Mouse (Mus musculus) liver, embryonic 16.5 days (tissue): ENCODE results near the gene Mrps5. TPM values are rescaled to one million over a fixed set of nuclear protein-coding genes. Genes with fewer than 3 reads are reported as not detected.
"Not testable (repeated sequence)": the region's sequence is repeated elsewhere in the genome, so short reads cannot be mapped to it uniquely, and the experiment has no call there.

ENCODE experiments used
- ATAC-seq: fragments of 200-750 bp; cut with Nextera tagmentation; 2 replicates; pipeline ENCODE4 v1.8.0; 2017; ENCODE audit warnings: low read depth, mild to moderate bottlenecking, moderate number of reproducible peaks, moderate library complexity
- H3K27ac ChIP-seq: fragments of 300-500 bp; sonication (generic); 2 replicates; pipeline ENCODE4 v1.5.1; 2014; ENCODE audit warnings: mild to moderate bottlenecking, low read length
- H3K27me3 ChIP-seq: fragments of 300-500 bp; sonication (generic); 2 replicates; pipeline ENCODE4 v1.6.1; 2014; ENCODE audit warnings: low read depth, low read length, mixed read lengths; ENCODE audit not compliant: control insufficient read depth, insufficient read depth
- H3K36me3 ChIP-seq: fragments of 300-500 bp; sonication (generic); 2 replicates; pipeline ENCODE4 v1.6.1; 2014; ENCODE audit warnings: mild to moderate bottlenecking; ENCODE audit not compliant: control insufficient read depth, insufficient read depth
- H3K4me1 ChIP-seq: fragments of 300-500 bp; sonication (generic); 2 replicates; pipeline ENCODE4 v1.6.1; 2014; ENCODE audit warnings: low read depth, low read length, mixed read lengths; ENCODE audit not compliant: control insufficient read depth
- H3K4me2 ChIP-seq: fragments of 300-500 bp; sonication (generic); 2 replicates; pipeline ENCODE4 v1.6.1; 2014; ENCODE audit warnings: low read depth, low read length, mixed read lengths
- H3K4me3 ChIP-seq: fragments of 300-500 bp; sonication (generic); 2 replicates; pipeline ENCODE4 v1.5.1; 2014; ENCODE audit warnings: low read depth, mild to moderate bottlenecking, low read length
- H3K9ac ChIP-seq: fragments of 300-500 bp; sonication (generic); 2 replicates; pipeline ENCODE4 v1.6.1; 2014; ENCODE audit warnings: low read depth, low read length
- H3K9me3 ChIP-seq: fragments of 300-500 bp; sonication (generic); replicated peaks from 2 replicates; pipeline ENCODE4 v1.6.1; 2016; ENCODE audit warnings: low read length; ENCODE audit not compliant: control insufficient read depth
- WGBS: fragments of 180-500 bp; shearing (Covaris S2); extraction: QIAGEN DNeasy Blood & Tissue Kit; methylation state at CpG from one replicate; pipeline ENCODE4 v1.1.7; 2014; ENCODE audit not compliant: insufficient replicate concordance; 5-methylcytosine and 5-hydroxymethylcytosine counted together
- polyA plus RNA-seq: library from polyadenylated mRNA; unstranded; fragments of >200 nt; fragmentation: Nextera tagmentation; extraction: Ambion mirVana; gene quantifications from 2 replicates; pipeline ENCODE4 v1.2.1, GENCODE M21; 2015

Gene Mrps5
- polyA plus RNA-seq, 1 experiment from 2014 or later, result 65.0 TPM

DNA sequence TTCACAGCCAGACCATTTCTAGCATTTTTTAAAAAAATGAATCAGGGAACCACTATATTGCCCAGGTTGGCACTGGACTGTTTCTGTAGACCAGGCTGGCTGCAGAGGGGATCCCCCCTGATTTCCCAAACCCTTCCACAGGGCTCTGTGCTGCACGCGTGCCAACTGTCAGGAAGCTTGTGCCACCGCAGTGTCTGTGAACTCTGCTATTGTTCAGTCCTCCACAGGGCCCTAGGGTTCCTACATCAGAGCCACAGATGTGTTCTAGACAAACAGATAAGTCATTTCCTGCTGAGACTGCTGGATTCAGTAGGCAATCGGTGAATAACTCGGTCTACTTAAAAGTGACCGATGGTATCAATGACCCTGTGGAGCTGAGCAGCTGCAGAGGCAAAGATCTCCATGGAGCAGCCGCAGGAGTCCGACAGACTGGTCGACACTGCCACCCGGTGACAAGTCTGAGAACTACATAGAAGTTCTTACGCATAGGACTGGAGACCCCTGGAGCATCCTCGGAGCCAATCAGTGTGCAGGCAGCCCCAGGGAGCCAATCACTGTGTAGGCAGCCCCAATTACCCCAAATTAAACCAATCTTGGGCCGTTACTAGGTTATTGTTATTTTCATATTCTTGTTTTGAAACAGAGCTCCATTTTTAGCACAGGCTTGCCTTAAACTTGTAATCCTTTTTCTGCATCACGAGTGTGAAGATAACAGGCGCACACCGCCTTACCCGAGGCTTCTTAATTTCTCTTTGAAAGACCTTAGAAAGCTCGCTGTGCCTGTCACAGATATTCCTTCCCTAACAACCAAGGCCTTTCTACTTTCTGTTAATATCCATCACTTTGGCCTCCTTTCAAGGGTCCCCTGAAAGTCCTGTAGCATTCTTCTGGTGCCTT lies 27.7 kb upstream of the Mrps5 start:
- H3K9me3 ChIP-seq, result no peaks in the 10 kb centered on the region
- H3K36me3 ChIP-seq, result no peaks in the 10 kb centered on the region
- no peak overlapping the region for H3K4me3 ChIP-seq
- 12% methylated on average over 18 of the region's 18 CpGs for WGBS
- no peak overlapping the region for H3K4me2 ChIP-seq
- no peak overlapping the region for H3K27ac ChIP-seq
- H3K9ac ChIP-seq, result no peak overlapping the region
- no peaks in the 10 kb centered on the region; the same call in 1 of the 2 replicates for H3K27me3 ChIP-seq
- ATAC-seq, result peak; percentile 50
- H3K4me1 ChIP-seq, result no peaks in the 10 kb centered on the region

DNA sequence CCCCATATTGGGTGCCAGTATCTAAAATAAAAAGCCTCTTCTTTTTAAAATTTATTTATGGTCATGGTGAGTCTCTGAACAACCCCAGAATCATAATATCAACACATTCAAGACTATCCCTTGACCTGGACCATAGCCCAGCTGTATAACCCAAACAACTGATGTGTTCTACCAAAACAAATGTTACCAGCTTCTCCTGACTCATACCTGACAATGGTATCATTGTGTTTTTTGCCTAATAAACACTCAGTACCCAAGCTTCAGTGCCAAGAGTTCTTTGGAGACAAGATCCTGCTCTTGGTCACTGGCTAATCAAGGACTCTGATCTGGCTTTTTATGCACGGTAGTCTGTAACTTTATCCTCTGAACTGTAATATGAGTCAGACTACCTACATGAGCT lies 13.7 kb upstream of the Mrps5 start:
- H3K36me3 ChIP-seq, result no peaks in the 10 kb centered on the region

GRCm38 (mm10) chr2:127584436-127584858 lies 2.6 kb upstream of the Mrps5 start:
- peak overlapping the region; percentile 72 for H3K4me3 ChIP-seq
- no peaks in the 10 kb centered on the region for H3K9me3 ChIP-seq
- peak overlapping the region; percentile 93 for H3K4me2 ChIP-seq
- H3K9ac ChIP-seq, result peak overlapping the region; percentile 74
- H3K36me3 ChIP-seq, result no peaks in the 10 kb centered on the region
- ATAC-seq, result peak; percentile 74
- peaks cover 29% of the 10 kb centered on the region for H3K4me1 ChIP-seq
- WGBS, result under 1% methylated on average over 24 of the region's 24 CpGs
- H3K27me3 ChIP-seq, result no peaks in the 10 kb centered on the region
- H3K27ac ChIP-seq, result no peak overlapping the region

More for the DNA sequence above, 13.7 kb upstream of the Mrps5 start:
- WGBS, result 55% methylated on average over 1 of the region's 1 CpGs
- ATAC-seq, result no peak
- H3K4me1 ChIP-seq, result no peaks in the 10 kb centered on the region
- no peak overlapping the region for H3K9ac ChIP-seq
- no peak overlapping the region for H3K27ac ChIP-seq
- H3K4me3 ChIP-seq, result no peak overlapping the region
- H3K9me3 ChIP-seq, result no peaks in the 10 kb centered on the region
- H3K4me2 ChIP-seq, result no peak overlapping the region
- H3K27me3 ChIP-seq, result no peaks in the 10 kb centered on the region

DNA sequence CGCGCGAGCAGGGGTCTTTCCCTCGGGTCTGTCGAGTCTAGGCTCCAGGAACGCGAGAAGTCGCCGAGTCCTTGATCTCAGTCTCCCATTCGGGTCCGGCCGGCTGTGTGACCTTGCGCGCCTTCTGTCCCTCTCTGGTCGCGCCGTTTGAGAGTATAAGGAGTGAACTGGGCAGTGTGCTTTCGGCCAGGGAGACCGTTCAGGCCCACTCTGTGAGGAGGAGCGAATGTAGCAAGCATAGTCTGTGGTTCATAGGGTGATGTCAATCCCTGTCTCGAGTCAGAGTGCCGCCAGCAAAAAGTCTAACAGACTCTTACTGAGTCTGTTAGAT lies 457 bp downstream of the Mrps5 start:
- no peak overlapping the region for H3K27ac ChIP-seq
- H3K36me3 ChIP-seq, result no peaks in the 10 kb centered on the region; the same call in 1 of the 2 replicates
- under 1% methylated on average over 22 of the region's 22 CpGs for WGBS
- H3K9me3 ChIP-seq, result no peaks in the 10 kb centered on the region
- peak overlapping the region; percentile 72 for H3K9ac ChIP-seq
- peaks cover 29% of the 10 kb centered on the region for H3K4me1 ChIP-seq
- ATAC-seq, result peak; percentile 17
- H3K4me2 ChIP-seq, result peak overlapping the region; percentile 81
- no peaks in the 10 kb centered on the region for H3K27me3 ChIP-seq
- H3K4me3 ChIP-seq, result peak overlapping the region; percentile 80

DNA sequence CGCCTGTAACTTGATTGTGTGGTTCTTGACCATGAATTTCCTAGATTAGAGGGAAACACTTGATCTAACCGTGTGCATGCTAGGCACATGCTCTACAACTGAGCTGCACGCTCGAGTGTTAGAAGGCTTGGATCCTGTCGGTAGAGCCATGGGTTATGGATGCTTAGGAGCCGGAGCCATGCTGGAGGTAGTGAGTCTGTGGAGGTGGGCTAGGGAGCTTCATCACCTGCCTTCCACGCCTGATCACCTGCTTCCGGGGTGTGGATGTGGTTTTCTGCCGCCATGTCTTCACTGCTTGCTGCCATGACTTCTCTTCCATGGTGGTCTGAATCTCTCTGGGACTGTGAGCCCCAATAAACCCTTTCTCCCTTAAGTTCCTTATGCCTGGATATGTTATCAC lies 1.9 kb downstream of the Mrps5 start:
- Histone ChIP-seq H3K4me3 (no peak overlapping the region), H3K4me2 (no peak overlapping the region), H3K36me3 (no peaks in the 10 kb centered on the region; the same call in 1 of the 2 replicates), H3K9ac (no peak overlapping the region), H3K4me1 (peaks cover 27% of the 10 kb centered on the region), H3K9me3 (no peaks in the 10 kb centered on the region), H3K27me3 (no peaks in the 10 kb centered on the region), H3K27ac (no peak overlapping the region)
- WGBS, result 72% methylated on average over 9 of the region's 9 CpGs
- no peak for ATAC-seq

- Histone ChIP-seq H3K36me3 (peaks cover under 1% of the 10 kb centered on the region; the same call in 1 of the 2 replicates), H3K9me3 (no peaks in the 10 kb centered on the region), H3K4me2 (no peak overlapping the region), H3K27me3 (no peaks in the 10 kb centered on the region), H3K4me3 (no peak overlapping the region), H3K4me1 (peaks cover 19% of the 10 kb centered on the region), H3K27ac (no peak overlapping the region), H3K9ac (no peak overlapping the region)
- ATAC-seq, result no peak
- 67% methylated on average over 15 of the region's 15 CpGs for WGBS
These were observed 3.2 kb downstream of the Mrps5 start for GRCm38 (mm10) chr2:127590204-127590603.

GRCm38 (mm10) chr2:127590840-127591239 lies 3.8 kb downstream of the Mrps5 start:
- Histone ChIP-seq H3K4me2 (no peak overlapping the region), H3K4me3 (no peak overlapping the region), H3K27ac (no peak overlapping the region), H3K4me1 (peaks cover 19% of the 10 kb centered on the region), H3K9ac (no peak overlapping the region), H3K36me3 (peaks cover 3% of the 10 kb centered on the region; the same call in 1 of the 2 replicates), H3K9me3 (no peaks in the 10 kb centered on the region), H3K27me3 (no peaks in the 10 kb centered on the region)
- ATAC-seq, result no peak
- WGBS, result 58% methylated on average over 4 of the region's 4 CpGs

- not testable (repeated sequence) for H3K9ac ChIP-seq, H3K4me1 ChIP-seq, H3K27me3 ChIP-seq, H3K27ac ChIP-seq, H3K4me3 ChIP-seq, H3K36me3 ChIP-seq, H3K9me3 ChIP-seq, H3K4me2 ChIP-seq
- peak; percentile 35; the same call in 1 of the 2 replicates for ATAC-seq
- WGBS, result 72% methylated on average over 6 of the region's 8 CpGs
These were observed 16.4 kb downstream of the Mrps5 start for GRCm38 (mm10) chr2:127603383-127603782.

DNA sequence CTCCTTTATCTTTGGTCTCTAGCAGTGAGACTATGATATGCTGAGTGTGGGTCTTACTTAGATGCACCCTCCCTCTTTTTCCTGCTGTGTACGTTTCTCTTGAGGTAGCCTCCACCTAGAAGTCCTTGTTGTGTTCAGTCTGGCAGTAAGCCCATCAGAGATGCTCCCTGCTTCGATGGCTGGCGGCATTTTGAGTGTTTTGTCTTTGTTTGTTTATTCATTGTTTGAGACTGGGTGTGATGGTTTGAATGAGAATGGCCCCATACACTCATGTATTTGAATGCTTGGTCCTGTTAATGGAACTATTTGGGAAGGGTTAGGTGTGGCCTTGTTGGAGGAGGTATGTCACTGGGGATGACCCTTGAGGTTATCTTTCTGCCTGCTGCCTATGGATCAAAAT lies 18.2 kb downstream of the Mrps5 start:
- 69% methylated on average over 3 of the region's 3 CpGs for WGBS
- no peak for ATAC-seq
- H3K4me3 ChIP-seq, result no peak overlapping the region
- no peaks in the 10 kb centered on the region for H3K27me3 ChIP-seq
- H3K9me3 ChIP-seq, result no peaks in the 10 kb centered on the region
- no peak overlapping the region for H3K9ac ChIP-seq
- H3K27ac ChIP-seq, result no peak overlapping the region
- H3K4me1 ChIP-seq, result no peaks in the 10 kb centered on the region
- peaks cover 7% of the 10 kb centered on the region; the same call in 1 of the 2 replicates for H3K36me3 ChIP-seq
- no peak overlapping the region for H3K4me2 ChIP-seq
